Mouse (Mus musculus) embryo, embryonic 10 days (tissue): ENCODE measurements around the gene Agbl1.
A peak's percentile ranks its signal among the peaks of the same experiment; 100 is the strongest.
"Not testable (repeated sequence)": the region's sequence is repeated elsewhere in the genome, so short reads cannot be mapped to it uniquely, and the experiment has no call there.

ENCODE experiments used
- DNase-seq: peaks from one replicate; pipeline ENCODE4 v3.0.0-alpha.2; 2015; ENCODE audit warnings: low spot score

Agbl1 gene

DNA sequence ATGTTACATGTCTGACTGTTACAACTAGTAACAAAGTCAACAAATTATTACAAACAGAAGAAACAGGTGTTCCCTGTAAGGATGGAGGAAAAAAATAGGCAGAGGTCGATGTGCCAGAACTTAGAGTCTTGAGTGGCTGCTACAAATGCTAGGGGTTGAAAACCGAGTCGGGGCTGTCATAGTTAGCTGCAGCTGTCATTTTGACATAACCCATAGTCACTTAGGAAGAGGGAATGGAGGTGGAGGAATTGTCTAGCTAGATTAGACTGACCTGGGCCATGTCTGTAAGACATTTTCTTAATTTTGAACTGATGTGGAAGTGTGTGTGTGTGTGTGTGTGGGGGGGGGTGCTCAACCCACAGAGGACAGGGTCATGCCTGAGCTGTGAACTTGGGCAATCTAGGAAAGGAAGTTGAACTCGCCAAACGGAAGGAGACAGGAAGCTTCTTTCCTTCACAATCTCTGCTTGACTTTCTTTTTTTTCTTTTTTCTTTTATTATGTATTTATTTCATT, 364.9 kb downstream of the Agbl1 start:
- DNase-seq, result no peak

DNA sequence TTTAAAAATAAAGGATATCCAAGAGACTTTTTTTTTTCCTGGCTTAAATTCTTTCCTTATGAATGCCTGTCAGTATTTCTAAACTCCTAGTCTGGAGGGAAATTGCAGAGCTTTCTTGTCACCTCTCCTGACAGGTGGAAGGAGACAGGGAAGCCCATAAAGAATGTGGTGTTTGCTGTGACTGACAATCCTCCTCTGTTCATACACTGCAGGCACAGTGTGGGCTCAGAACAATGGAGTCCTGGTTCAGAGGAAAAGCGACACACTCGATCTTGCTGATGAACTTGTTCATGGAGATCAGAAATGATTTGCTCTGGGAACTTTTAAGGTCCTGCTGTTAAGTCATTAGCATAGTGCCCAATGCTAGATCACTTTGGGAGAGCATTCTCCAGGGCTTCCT, 368.1 kb downstream of the Agbl1 start:
- no peak for DNase-seq

DNA sequence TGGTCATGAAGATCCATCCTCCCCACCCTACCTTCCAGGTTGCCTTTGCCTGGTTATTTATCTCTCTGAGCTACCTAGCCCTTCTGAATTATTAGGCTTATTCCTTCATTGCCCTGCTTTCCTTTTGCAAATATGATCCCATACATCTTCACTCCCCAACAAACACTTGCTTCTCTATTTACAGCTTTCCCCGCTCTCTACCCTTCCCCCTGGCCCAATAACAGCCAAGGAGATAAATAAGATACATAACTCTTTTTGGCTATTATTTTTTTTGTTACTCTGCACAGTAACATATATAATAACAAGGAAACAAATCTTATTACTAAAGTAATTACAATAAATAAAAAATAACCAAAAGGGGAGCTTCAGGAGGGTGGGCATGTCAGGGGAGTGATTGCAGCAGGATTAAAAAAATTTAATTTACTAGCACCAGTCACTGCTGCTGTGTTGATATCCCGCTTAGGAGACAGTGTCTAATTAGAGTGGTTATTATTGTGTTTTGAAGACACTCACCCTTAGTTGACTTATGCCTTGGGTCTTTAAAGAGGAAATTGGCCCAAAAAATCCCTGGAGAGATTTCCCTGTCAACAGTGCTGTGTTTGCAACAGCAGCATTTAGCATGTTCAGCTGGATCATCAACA, 370.5 kb downstream of the Agbl1 start:
- no peak for DNase-seq

DNA sequence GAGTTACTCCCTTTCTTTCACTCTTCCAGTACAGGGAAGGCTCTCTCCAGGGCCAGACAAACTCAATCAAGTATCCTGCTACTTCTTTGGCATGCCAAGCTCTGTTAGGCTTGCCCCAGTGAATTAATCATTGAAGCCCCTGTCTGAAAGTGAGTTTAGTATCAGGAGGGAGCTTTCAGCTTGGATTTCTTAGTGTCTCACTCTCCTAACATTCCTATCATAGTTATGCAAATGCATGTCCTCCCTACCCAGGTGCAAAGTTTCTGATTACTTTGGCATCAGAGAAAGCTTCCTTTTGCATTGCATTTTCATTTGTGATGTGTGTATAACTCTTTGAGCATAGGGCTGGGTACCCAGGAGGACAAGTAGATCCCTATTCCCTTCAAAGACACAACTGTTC, 399.8 kb downstream of the Agbl1 start:
- DNase-seq, result no peak

DNA sequence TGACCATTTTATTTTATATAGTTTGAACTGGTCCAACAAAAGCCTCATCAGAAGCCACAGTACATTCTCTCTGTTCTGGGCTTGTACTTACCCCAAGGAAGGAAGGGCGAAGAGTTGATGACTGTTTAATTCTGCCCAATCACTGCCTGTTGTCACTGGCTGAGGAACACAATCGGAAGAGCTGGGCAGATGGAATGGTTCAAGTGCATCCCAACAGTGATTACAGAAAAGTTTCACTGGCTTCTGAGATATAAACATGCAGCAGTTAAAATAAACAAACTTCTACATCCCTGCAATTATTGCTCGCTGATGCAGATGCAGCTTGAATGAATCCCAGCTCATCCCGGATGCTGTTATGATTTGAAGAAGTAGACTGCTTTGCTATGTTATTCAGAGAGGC, 421.3 kb downstream of the Agbl1 start:
- no peak for DNase-seq

- DNase-seq, result no peak
These were observed 431.4 kb downstream of the Agbl1 start for GRCm38 (mm10) chr7:76661072-76661471.

DNA sequence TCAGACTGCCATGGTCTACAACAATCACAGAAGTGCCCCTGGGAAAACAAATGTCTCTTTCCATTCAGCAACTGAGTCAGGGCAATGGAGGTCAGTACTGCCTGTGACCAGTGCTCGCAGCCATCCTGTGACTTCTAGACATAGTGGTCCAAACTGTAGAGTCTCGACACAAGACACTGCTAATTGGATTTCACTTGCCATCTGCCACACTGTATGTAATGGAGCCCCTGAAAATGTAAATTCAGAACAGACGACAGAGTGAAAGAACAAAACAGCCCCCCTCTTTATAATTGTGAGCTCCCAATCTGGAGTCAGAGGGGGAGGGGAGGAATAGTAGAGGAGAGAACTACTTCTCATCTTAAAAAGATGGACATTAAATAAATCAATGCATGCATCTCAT, 445.2 kb downstream of the Agbl1 start:
- no peak for DNase-seq

- DNase-seq, result no peak
These were observed 471.5 kb downstream of the Agbl1 start for GRCm38 (mm10) chr7:76701224-76701623.

DNA sequence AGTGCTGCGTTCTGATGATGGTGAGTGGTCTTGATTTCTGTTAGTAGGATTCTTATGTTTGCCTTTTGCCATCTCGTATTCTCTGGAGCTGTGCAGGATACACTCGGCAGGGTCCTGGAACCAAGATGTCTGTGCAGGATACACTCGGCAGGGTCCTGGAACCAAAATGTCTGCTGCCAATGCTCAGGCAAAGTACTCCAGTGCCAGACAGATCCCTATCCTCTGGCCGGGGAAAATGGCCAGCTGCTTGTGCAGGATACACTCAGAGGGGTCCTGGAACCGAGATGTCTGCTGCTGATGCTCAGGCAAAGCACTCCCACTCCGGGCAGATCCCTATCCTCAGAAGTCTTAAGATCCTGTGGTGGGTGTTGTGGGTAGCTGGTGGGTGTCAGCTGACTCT, 502.5 kb downstream of the Agbl1 start:
- DNase-seq, result not testable (repeated sequence)

DNA sequence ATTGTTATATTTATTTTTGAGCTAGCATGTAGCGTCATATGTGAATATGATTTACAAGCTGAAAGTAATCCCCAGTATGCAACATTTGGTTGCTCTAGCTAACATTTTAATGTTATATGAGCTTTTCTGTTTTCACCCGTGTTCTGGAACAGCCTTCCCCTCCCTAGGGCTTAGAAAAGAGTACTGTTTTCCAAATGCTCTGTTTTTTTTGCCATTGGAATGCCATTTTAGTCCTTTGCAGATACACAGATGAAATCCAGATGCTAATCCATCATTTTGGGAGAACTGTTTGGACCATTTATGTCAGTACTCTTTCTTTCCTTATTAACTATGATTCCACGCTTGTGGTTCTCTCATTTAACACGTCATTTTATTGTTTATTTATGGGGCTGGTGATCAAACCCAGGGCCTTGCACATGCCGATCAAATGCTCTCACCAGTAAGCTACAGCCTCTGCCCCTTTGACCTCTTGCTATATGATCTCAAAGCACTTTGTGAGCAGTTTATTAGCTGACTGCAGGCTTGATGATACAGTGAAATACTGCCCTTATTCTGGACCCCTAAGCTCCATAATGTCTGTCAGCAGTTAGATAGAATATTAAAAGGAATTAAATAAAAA, 547.7 kb downstream of the Agbl1 start:
- peak; percentile 75 for DNase-seq

DNA sequence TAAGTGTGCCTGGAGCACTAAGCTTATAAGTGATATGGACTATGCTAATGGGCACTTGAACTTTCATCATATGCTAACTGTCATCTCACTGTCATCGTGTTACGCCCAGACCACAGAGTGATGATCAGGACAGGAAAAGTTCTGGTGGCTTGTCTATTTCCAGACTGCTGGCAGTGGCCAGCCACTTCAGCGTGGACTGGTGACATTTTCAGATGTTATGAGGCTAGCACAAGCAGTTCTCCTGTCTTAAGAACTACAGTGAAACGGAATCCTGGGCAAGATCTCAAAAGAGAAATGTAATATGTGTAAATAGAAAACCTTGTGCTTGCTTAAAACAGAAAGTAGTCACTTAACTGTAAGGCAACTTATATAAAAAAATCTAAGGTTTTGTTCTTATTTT, 550.8 kb downstream of the Agbl1 start:
- no peak for DNase-seq

GRCm38 (mm10) chr7:76788561-76789306, 559.0 kb downstream of the Agbl1 start:
- peak; percentile 11 for DNase-seq

GRCm38 (mm10) chr7:76790041-76790440, 560.4 kb downstream of the Agbl1 start:
- DNase-seq, result no peak

GRCm38 (mm10) chr7:76791247-76791646, 561.6 kb downstream of the Agbl1 start:
- no peak for DNase-seq

DNA sequence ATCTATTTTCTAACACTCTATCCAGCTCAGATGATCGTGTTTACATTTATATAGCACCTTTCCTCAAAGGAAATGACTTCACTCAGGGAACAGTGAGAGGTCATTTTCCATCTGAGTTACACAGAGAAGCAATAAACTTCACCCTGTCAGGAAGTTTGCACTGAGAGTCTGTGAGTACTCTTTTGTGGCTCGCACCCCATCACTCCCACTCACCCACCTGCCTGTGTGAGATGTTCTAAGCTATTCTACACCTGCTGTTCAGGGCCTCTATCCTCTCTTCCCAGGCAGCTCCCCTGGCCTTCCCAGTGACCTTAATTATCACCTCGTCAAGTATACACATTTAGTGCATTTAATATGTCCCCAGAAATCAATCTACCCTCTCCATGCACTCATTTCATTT, 580.3 kb downstream of the Agbl1 start:
- DNase-seq, result no peak

DNA sequence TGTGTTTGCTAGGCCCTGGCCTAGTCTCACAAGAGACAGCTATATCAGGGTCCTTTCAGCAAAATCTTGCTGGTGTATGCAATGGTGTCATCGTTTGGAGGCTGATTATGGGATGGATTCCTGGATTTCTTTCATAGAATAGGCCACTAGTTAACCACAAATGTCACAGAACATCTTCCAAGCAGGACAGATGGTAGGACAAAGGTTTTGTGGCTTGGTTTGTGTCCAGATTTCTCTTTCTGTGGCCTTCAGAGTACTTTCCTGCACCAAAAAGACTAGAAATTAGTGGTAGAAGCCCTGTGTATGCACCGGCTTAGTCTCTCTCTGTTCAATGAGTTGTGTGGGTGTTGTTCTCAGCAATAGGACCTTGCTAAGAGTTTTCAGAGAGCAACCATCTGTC, 590.9 kb downstream of the Agbl1 start:
- DNase-seq, result no peak

GRCm38 (mm10) chr7:76842146-76842545, 612.5 kb downstream of the Agbl1 start:
- DNase-seq, result no peak

DNA sequence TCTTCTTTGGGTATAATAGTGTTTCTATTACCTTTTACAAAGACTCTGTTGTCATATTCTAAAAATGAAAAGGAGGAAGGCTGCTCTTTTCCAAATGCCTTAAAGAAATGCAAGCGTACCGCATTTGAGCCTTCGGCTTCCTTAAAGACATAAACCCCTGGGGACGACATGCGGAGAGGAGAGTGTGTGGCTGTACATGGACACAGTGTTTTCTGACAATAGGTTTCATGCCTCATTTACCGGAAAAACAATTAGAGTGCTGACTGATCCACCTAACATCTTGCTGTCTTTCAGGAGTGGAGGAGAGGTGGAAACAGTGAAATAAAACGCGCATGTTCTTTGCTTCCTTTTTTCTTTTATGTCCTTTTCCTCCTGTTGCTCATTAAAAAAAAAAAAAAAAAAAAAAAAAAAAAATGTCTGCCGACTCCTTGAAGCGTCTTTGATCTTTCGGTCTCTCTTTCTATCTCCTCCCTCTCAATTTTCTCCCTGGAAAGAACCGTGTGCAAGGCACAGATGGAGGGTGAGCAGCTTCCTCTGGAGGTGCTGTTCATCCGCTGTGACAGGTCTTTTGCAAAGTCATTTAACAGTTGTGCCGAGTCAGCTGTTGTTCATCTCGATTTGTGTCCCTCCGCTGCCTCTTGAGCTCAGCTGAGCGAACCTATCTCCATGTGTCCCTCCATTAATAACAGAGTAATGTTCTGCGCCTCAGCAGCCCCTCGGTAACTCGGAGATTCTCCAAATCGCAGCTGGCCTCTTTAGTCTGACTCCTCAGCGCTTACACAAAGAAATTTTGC, 659.9 kb downstream of the Agbl1 start:
- peak; percentile 57 for DNase-seq

DNA sequence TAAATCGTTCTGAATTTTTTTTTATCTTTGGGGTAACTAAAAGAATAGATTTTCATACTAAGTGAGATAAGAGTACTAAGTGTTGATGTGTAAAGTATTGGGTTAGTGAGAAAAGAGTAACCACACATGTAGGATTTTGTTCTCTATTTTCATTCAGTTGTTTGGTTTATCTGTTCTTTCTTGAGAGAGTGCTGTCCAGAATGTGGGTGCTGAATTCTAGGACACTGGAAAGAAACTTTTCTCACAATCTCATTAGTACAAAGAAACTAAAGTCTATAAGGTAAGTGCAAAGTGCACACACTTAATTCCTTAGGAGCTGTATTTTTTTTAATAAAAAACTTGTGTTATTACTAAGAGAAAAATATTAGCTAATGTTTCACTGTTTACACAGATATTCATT, 674.4 kb downstream of the Agbl1 start:
- DNase-seq, result peak; percentile 42

DNA sequence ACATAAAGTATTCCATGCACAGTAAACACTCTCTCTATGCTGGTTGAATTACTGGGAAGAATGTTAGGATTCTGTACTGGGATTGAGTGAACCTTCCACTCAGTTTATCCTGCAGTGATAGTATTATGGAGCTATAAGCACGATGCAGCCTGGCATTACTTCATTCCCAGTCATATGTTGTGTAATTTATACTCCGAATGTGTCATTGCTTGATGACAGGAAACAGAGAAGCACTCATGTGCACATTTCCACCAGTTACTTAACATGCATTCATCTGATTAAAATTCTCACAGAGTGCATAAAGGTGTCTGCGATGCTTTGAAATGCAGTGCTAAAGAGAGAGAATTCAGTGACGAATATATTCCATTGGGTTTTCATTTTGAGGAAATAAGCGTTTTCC, 682.0 kb downstream of the Agbl1 start:
- no peak for DNase-seq

- DNase-seq, result no peak
These were observed 689.2 kb downstream of the Agbl1 start for GRCm38 (mm10) chr7:76918871-76919270.

DNA sequence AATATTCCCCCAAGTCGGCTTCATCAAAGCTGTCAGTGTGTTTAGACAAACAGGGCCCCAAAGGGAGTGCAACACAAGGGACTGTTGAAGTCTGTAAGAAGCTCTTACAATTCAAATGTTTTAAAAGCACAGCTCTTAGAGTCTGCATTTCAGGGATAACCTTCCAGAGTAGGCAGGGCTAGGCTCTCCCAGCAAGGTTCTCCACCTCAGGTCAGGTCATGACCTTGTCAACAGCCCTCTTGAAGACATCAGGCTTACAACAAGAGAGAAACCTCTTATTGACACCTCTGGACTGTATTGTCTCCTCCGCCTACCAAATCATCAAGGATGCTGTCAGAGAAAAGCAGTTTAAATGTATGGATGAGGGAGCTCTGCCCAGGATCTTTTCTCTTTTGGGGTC, 692.0 kb downstream of the Agbl1 start:
- no peak for DNase-seq
